Mouse (Mus musculus) neural tube, embryonic 14.5 days (tissue): Measurements from ENCODE around the gene Urm1. TPM values are rescaled to one million over a fixed set of nuclear protein-coding genes. Genes with fewer than 3 reads are reported as not detected.
"Not testable (repeated sequence)": the region's sequence is repeated elsewhere in the genome, so short reads cannot be mapped to it uniquely, and the experiment has no call there.

ENCODE experiments used
- ATAC-seq: fragments of 200-750 bp; cut with Nextera tagmentation; 2 replicates; pipeline ENCODE4 v1.8.0; 2017; ENCODE audit warnings: low read depth, mild to moderate bottlenecking, moderate TSS enrichment, moderate library complexity
- H3K27ac ChIP-seq: fragments of 300-500 bp; sonication (generic); 2 replicates; pipeline ENCODE4 v1.5.1; 2014; ENCODE audit warnings: low read depth, mild to moderate bottlenecking, control low read depth, low read length, moderate library complexity, mixed read lengths
- H3K27me3 ChIP-seq: fragments of 300-500 bp; sonication (generic); 2 replicates; pipeline ENCODE4 v1.6.1; 2014; ENCODE audit warnings: low read length; ENCODE audit not compliant: control insufficient read depth, insufficient read depth
- H3K36me3 ChIP-seq: fragments of 300-500 bp; sonication (generic); 2 replicates; pipeline ENCODE4 v1.6.1; 2014; ENCODE audit warnings: low read length, mixed read lengths; ENCODE audit not compliant: control insufficient read depth, insufficient read depth
- H3K4me1 ChIP-seq: fragments of 300-500 bp; sonication (generic); 2 replicates; pipeline ENCODE4 v1.6.1; 2014; ENCODE audit warnings: low read length; ENCODE audit not compliant: control insufficient read depth, insufficient read depth
- H3K4me2 ChIP-seq: fragments of 300-500 bp; sonication (generic); 2 replicates; pipeline ENCODE4 v1.6.1; 2014; ENCODE audit warnings: mild to moderate bottlenecking, low read depth, low read length, control low read depth
- H3K4me3 ChIP-seq: fragments of 300-500 bp; sonication (generic); 2 replicates; pipeline ENCODE4 v1.5.1; 2014; ENCODE audit warnings: low read depth, low read length, control low read depth, mixed read lengths
- H3K9ac ChIP-seq: fragments of 300-500 bp; sonication (generic); replicated peaks from 2 replicates; pipeline ENCODE4 v1.6.1; 2014; ENCODE audit warnings: low read depth, mild to moderate bottlenecking, control low read depth, low read length, mixed read lengths
- H3K9me3 ChIP-seq: fragments of 300-500 bp; sonication (generic); 2 replicates; pipeline ENCODE4 v1.6.1; 2016; ENCODE audit warnings: low read length; ENCODE audit not compliant: control insufficient read depth
- whole genome bisulfite sequencing: fragments of 180-500 bp; shearing (Covaris S2); extraction: QIAGEN DNeasy Blood & Tissue Kit; methylation state at CpG from one replicate; pipeline ENCODE4 v1.1.7; 2014; 5-methylcytosine and 5-hydroxymethylcytosine counted together
- polyA plus RNA-seq: library from polyadenylated mRNA; unstranded; fragments of >200 nt; fragmentation: Nextera tagmentation; extraction: Ambion mirVana; gene quantifications from 2 replicates; pipeline ENCODE4 v1.2.1, GENCODE M21; 2014

Urm1 gene
- polyA plus RNA-seq = 21.8 and 24.6 TPM in 2 replicates

- peak within 1 kb of the TSS; percentile 89 for H3K27ac ChIP-seq
- H3K27me3 ChIP-seq = no peaks in the 10 kb centered on the region
- H3K36me3 ChIP-seq = peaks cover 12% of the 10 kb centered on the region; the same call in 1 of the 2 replicates
- ATAC-seq = peak; percentile 71
- H3K9me3 ChIP-seq = no peaks in the 10 kb centered on the region
- peaks cover 7% of the 10 kb centered on the region; the same call in 1 of the 2 replicates for H3K4me1 ChIP-seq
- peak within 1 kb of the TSS; percentile 42 for H3K4me2 ChIP-seq
- peak within 1 kb of the TSS; percentile 53 for H3K9ac ChIP-seq
- under 1% methylated on average over 33 of the region's 35 CpGs for WGBS
- peak within 1 kb of the TSS; percentile 29 for H3K4me3 ChIP-seq
Measured at GRCm38 (mm10) chr2:29820025-29820817, at the start of gene Urm1. TSS of gene Urm1 (plus strand) at chr2:29820075.

- Histone ChIP-seq H3K27ac (no peak overlapping the region), H3K36me3 (no peaks in the 10 kb centered on the region), H3K4me2 (no peak overlapping the region), H3K4me1 (no peaks in the 10 kb centered on the region), H3K4me3 (no peak overlapping the region), H3K9me3 (no peaks in the 10 kb centered on the region), H3K27me3 (no peaks in the 10 kb centered on the region), H3K9ac (no peak overlapping the region)
- ATAC-seq = no peak
Measured at GRCm38 (mm10) chr2:29770162-29770561, 49.7 kb upstream of the Urm1 start.

GRCm38 (mm10) chr2:29771611-29772461, 48.0 kb upstream of the Urm1 start:
- ATAC-seq = no peak
- Histone ChIP-seq H3K9ac (no peak overlapping the region), H3K9me3 (no peaks in the 10 kb centered on the region), H3K36me3 (peaks cover 4% of the 10 kb centered on the region; the same call in 1 of the 2 replicates), H3K27ac (no peak overlapping the region), H3K4me2 (no peak overlapping the region), H3K4me1 (no peaks in the 10 kb centered on the region), H3K4me3 (no peak overlapping the region), H3K27me3 (no peaks in the 10 kb centered on the region)
- 93% methylated on average over 8 of the region's 8 CpGs for WGBS

- H3K27me3 ChIP-seq = no peaks in the 10 kb centered on the region
- H3K4me1 ChIP-seq = no peaks in the 10 kb centered on the region
- no peak overlapping the region for H3K9ac ChIP-seq
- 92% methylated on average over 4 of the region's 4 CpGs for WGBS
- H3K27ac ChIP-seq = no peak overlapping the region
- H3K4me3 ChIP-seq = no peak overlapping the region
- ATAC-seq = no peak
- H3K4me2 ChIP-seq = no peak overlapping the region
- peaks cover 18% of the 10 kb centered on the region for H3K36me3 ChIP-seq
- no peaks in the 10 kb centered on the region for H3K9me3 ChIP-seq
Measured at GRCm38 (mm10) chr2:29773323-29773722, 46.6 kb upstream of the Urm1 start.

GRCm38 (mm10) chr2:29781256-29781655, 38.6 kb upstream of the Urm1 start:
- not testable (repeated sequence) for H3K4me2 ChIP-seq, H3K27me3 ChIP-seq
- WGBS = 90% methylated on average over 2 of the region's 2 CpGs

GRCm38 (mm10) chr2:29784290-29784689, 35.6 kb upstream of the Urm1 start:
- H3K36me3 ChIP-seq = peaks cover 42% of the 10 kb centered on the region
- ATAC-seq = no peak
- WGBS = 63% methylated on average over 4 of the region's 4 CpGs

More at GRCm38 (mm10) chr2:29781256-29781655, 38.6 kb upstream of the Urm1 start:
- H3K27ac ChIP-seq, ATAC-seq, H3K4me1 ChIP-seq, H3K9ac ChIP-seq, H3K4me3 ChIP-seq, H3K9me3 ChIP-seq: not testable (repeated sequence)
- H3K36me3 ChIP-seq = peaks cover 64% of the 10 kb centered on the region

GRCm38 (mm10) chr2:29787104-29787917, 32.6 kb upstream of the Urm1 start, which contains the start of gene Coq4:
TSS of gene Coq4 (plus strand) at chr2:29787493.
- Histone ChIP-seq H3K9ac (peak within 1 kb of the TSS; percentile 60), H3K4me2 (peak within 1 kb of the TSS; percentile 89), H3K36me3 (peaks cover 24% of the 10 kb centered on the region), H3K9me3 (no peaks in the 10 kb centered on the region), H3K4me3 (peak within 1 kb of the TSS; percentile 69), H3K4me1 (peaks cover 7% of the 10 kb centered on the region; the same call in 1 of the 2 replicates), H3K27me3 (no peaks in the 10 kb centered on the region), H3K27ac (peak within 1 kb of the TSS; percentile 35; the same call in 1 of the 2 replicates)
- ATAC-seq = peak; percentile 88
- 2% methylated on average over 31 of the region's 31 CpGs for WGBS

More at GRCm38 (mm10) chr2:29784290-29784689, 35.6 kb upstream of the Urm1 start:
- Histone ChIP-seq H3K27me3 (no peaks in the 10 kb centered on the region), H3K9me3 (no peaks in the 10 kb centered on the region), H3K4me2 (no peak overlapping the region), H3K4me1 (peaks cover 7% of the 10 kb centered on the region; the same call in 1 of the 2 replicates), H3K4me3 (no peak overlapping the region), H3K27ac (no peak overlapping the region), H3K9ac (no peak overlapping the region)

DNA sequence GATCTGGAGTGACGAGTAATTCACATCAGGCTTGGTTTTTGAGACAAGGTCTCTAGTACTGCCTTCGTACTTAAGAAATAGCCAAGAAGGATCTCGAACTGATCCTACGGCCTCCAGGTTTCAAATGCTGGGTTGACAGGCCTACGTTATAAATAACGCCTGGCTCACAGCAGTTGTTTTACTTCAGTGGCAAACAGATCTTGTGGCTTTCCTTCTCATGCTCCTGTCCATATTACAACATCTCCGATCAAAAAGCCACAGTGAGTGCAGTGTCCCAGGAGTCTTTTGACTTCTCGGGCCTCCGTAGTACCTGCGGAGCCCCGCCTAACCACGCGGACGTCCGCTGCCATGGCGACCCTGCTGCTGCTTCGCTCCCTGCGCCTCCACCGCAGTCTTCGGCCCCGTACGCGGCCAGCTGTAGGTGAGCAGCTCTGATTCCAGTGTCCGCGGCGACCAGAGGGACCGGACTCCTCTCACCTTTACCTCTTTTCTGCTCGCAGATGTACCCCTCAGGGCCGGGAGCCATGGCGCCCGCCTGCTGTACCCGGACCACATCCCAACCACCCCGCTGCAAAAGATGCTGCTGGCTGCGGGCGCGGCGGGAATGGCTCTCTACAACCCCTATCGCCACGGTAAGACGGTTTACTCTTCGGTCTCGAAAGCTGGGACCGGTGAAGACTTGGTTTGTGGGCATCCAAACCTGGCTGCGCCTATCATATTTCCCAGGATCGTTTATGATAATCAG, 31.8 kb upstream of the Urm1 start, which contains the start of gene Trub2:
Trub2 (minus strand) TSS at position 566 of the 745 bp plus-strand sequence.
- under 1% methylated on average over 45 of the region's 45 CpGs for WGBS
- peak within 1 kb of the TSS; percentile 60 for H3K9ac ChIP-seq
- peak within 1 kb of the TSS; percentile 35; the same call in 1 of the 2 replicates for H3K27ac ChIP-seq
- peaks cover 7% of the 10 kb centered on the region; the same call in 1 of the 2 replicates for H3K4me1 ChIP-seq
- peaks cover 25% of the 10 kb centered on the region for H3K36me3 ChIP-seq
- peak within 1 kb of the TSS; percentile 69 for H3K4me3 ChIP-seq
- peak; percentile 93 for ATAC-seq
- H3K27me3 ChIP-seq = no peaks in the 10 kb centered on the region
- H3K4me2 ChIP-seq = peak within 1 kb of the TSS; percentile 89
- no peaks in the 10 kb centered on the region for H3K9me3 ChIP-seq
